8 mouse cellular contexts compared by ENCODE assay signal in genomic region chr2:29826926-29827708, GRCm38 (mm10). TPM values are rescaled to one million over a fixed set of nuclear protein-coding genes. Genes with fewer than 3 reads are reported as not detected.
DNase-seq lines count a peak whose midpoint lies in the region; ATAC-seq and TF ChIP-seq lines count a peak whose summit lies in the region.

No protein-coding gene starts in this region.

- H3K4me1 ChIP-seq in E14TG2a.4 (replicated peaks; ENCODE audit: low read depth, low read length), result peaks cover 77% of the 10 kb centered on the region
- H3K4me1 ChIP-seq in forebrain, embryonic 12.5 days, result peaks cover 17% of the 10 kb centered on the region
- peaks cover 16% of the 10 kb centered on the region for H3K4me1 ChIP-seq in heart, postnatal 0 days (ENCODE audit: control insufficient read depth, insufficient read depth)
- peaks cover 18% of the 10 kb centered on the region for H3K4me1 ChIP-seq in liver, embryonic 16.5 days (ENCODE audit: control insufficient read depth, low read depth, low read length)
- peaks cover 22% of the 10 kb centered on the region for H3K4me1 ChIP-seq in neural tube, embryonic 13.5 days (replicated peaks)
- H3K4me1 ChIP-seq in testis, adult 2 months (ENCODE audit: control insufficient read depth, insufficient read depth, low read length), result peaks cover 4% of the 10 kb centered on the region; the same call in 1 of the 2 replicates

- WGBS in forebrain, embryonic 12.5 days, result under 1% methylated on average over 48 of the region's 48 CpGs
- WGBS in heart, postnatal 0 days, result under 1% methylated on average over 48 of the region's 48 CpGs
- WGBS in liver, embryonic 16.5 days (ENCODE audit: insufficient replicate concordance), result under 1% methylated on average over 48 of the region's 48 CpGs
- WGBS in neural tube, embryonic 13.5 days, result under 1% methylated on average over 48 of the region's 48 CpGs

- H3K27me3 ChIP-seq in E14TG2a.4 (ENCODE audit: insufficient read depth, low read length), result no peaks in the 10 kb centered on the region
- peaks cover 28% of the 10 kb centered on the region for H3K27me3 ChIP-seq in forebrain, embryonic 12.5 days
- no peaks in the 10 kb centered on the region for H3K27me3 ChIP-seq in heart, postnatal 0 days (ENCODE audit: control insufficient read depth, insufficient read depth, low read length)
- H3K27me3 ChIP-seq in liver, embryonic 16.5 days (ENCODE audit: control insufficient read depth, insufficient read depth, low read depth, low read length), result no peaks in the 10 kb centered on the region
- no peaks in the 10 kb centered on the region for H3K27me3 ChIP-seq in neural tube, embryonic 13.5 days
- H3K27me3 ChIP-seq in testis, adult 2 months (ENCODE audit: control insufficient read depth, insufficient read depth, low read length), result no peaks in the 10 kb centered on the region

- peak; percentile 85 for TF ChIP-seq POLR2A in testis, adult 2 months (IDR thresholded peaks at IDR 0.05; ENCODE audit: control insufficient read depth, low read depth, low read length)

- no peak for TF ChIP-seq CTCF in E14TG2a.4 (conservative IDR thresholded peaks at IDR 0.05; ENCODE audit: low read length)
- TF ChIP-seq CTCF in heart, postnatal 0 days (IDR thresholded peaks at IDR 0.05; ENCODE audit: low read depth), result peak; percentile 12; the same call in 1 of the 2 replicates
- no peak for TF ChIP-seq CTCF in testis, adult 2 months (IDR thresholded peaks at IDR 0.05; ENCODE audit: control insufficient read depth, insufficient read depth, insufficient replicate concordance, low read depth, low read length)

- peaks cover 48% of the 10 kb centered on the region for H3K36me3 ChIP-seq in E14TG2a.4 (ENCODE audit: insufficient read depth, low read length)
- no peaks in the 10 kb centered on the region for H3K36me3 ChIP-seq in forebrain, embryonic 12.5 days (replicated peaks)
- no peaks in the 10 kb centered on the region for H3K36me3 ChIP-seq in heart, postnatal 0 days (replicated peaks; ENCODE audit: control insufficient read depth, insufficient read depth, low read length)
- no peaks in the 10 kb centered on the region for H3K36me3 ChIP-seq in liver, embryonic 16.5 days (ENCODE audit: control insufficient read depth, insufficient read depth)
- peaks cover 5% of the 10 kb centered on the region; the same call in 1 of the 2 replicates for H3K36me3 ChIP-seq in neural tube, embryonic 13.5 days
- no peaks in the 10 kb centered on the region for H3K36me3 ChIP-seq in testis, adult 2 months (ENCODE audit: control insufficient read depth, insufficient read depth, low read length)

- peak overlapping the region; percentile 93 for H3K27ac ChIP-seq in forebrain, embryonic 12.5 days
- H3K27ac ChIP-seq in heart, postnatal 0 days (ENCODE audit: low read depth), result peak overlapping the region; percentile 86
- peak overlapping the region; percentile 77 for H3K27ac ChIP-seq in liver, embryonic 16.5 days (ENCODE audit: low read length)
- peak overlapping the region; percentile 96 for H3K27ac ChIP-seq in neural tube, embryonic 13.5 days (replicated peaks)
- peak overlapping the region; percentile 95 for H3K27ac ChIP-seq in testis, adult 2 months (ENCODE audit: control insufficient read depth, insufficient read depth, low read depth, low read length)

- DNase-seq in c-Kit-positive CD71-positive TER-119-positive erythroid progenitor cells, embryonic 14.5 days (ENCODE audit: low spot score), result peak; percentile 96
- DNase-seq in heart, postnatal 0 days (ENCODE audit: low spot score), result peak; percentile 97
- peak; percentile 95 to 97 for DNase-seq in kidney, postnatal 4 days

- H3K4me3 ChIP-seq in E14TG2a.4 (replicated peaks; ENCODE audit: low read length), result peak overlapping the region; percentile 100
- peak overlapping the region; percentile 65 for H3K4me3 ChIP-seq in forebrain, embryonic 12.5 days (replicated peaks)
- peak overlapping the region; percentile 72 for H3K4me3 ChIP-seq in heart, postnatal 0 days (ENCODE audit: low read depth, low read length)
- H3K4me3 ChIP-seq in liver, embryonic 16.5 days (ENCODE audit: low read depth, low read length), result peak overlapping the region; percentile 93
- peak overlapping the region; percentile 93 for H3K4me3 ChIP-seq in neural tube, embryonic 13.5 days
- H3K4me3 ChIP-seq in testis, adult 2 months (ENCODE audit: control insufficient read depth, low read depth, low read length), result peak overlapping the region; percentile 100

- ATAC-seq in forebrain, embryonic 12.5 days (ENCODE audit: low FRiP score), result peak; percentile 97
- ATAC-seq in heart, postnatal 0 days (ENCODE audit: insufficient read depth, low read depth), result peak; percentile 99
- peak; percentile 97 for ATAC-seq in liver, embryonic 16.5 days (ENCODE audit: low read depth)
- ATAC-seq in neural tube, embryonic 13.5 days (ENCODE audit: low read depth), result peak; percentile 97

- TF ChIP-seq EP300 in heart, postnatal 0 days (IDR thresholded peaks at IDR 0.05; ENCODE audit: low read depth), result peak; percentile 52

- no peaks in the 10 kb centered on the region for H3K9me3 ChIP-seq in E14TG2a.4 (ENCODE audit: low read length)
- no peaks in the 10 kb centered on the region for H3K9me3 ChIP-seq in forebrain, embryonic 12.5 days
- no peaks in the 10 kb centered on the region for H3K9me3 ChIP-seq in heart, postnatal 0 days (replicated peaks; ENCODE audit: control insufficient read depth, low read length)
- H3K9me3 ChIP-seq in liver, embryonic 16.5 days (replicated peaks; ENCODE audit: control insufficient read depth, low read length), result no peaks in the 10 kb centered on the region
- H3K9me3 ChIP-seq in neural tube, embryonic 13.5 days, result no peaks in the 10 kb centered on the region

- H3K9ac ChIP-seq in forebrain, embryonic 12.5 days, result peak overlapping the region; percentile 73
- peak overlapping the region; percentile 67 for H3K9ac ChIP-seq in heart, postnatal 0 days (replicated peaks; ENCODE audit: low read depth, low read length)
- peak overlapping the region; percentile 78 for H3K9ac ChIP-seq in liver, embryonic 16.5 days (ENCODE audit: low read depth, low read length)
- peak overlapping the region; percentile 85 for H3K9ac ChIP-seq in neural tube, embryonic 13.5 days

- peak overlapping the region; percentile 80 for H3K4me2 ChIP-seq in forebrain, embryonic 12.5 days
- peak overlapping the region; percentile 74 for H3K4me2 ChIP-seq in heart, postnatal 0 days (ENCODE audit: low read depth, low read length)
- peak overlapping the region; percentile 87 for H3K4me2 ChIP-seq in liver, embryonic 16.5 days (ENCODE audit: low read depth, low read length)
- H3K4me2 ChIP-seq in neural tube, embryonic 13.5 days, result peak overlapping the region; percentile 88

RNA-seq across cellular contexts. Expression of gene Urm1, which starts 7.2 kb away (rescaled TPM):
- 13.6 and 14.9 TPM in 2 replicates for polyA plus RNA-seq in forebrain, embryonic 12.5 days (2016; fragmentation: Nextera tagmentation; extraction: Ambion mirVana)
- 27.9 and 30.0 TPM in 2 replicates for total RNA-seq in heart, postnatal 0 days (2014; rRNA removed; ENCODE audit: low replicate concordance)
- 14.2 and 14.5 TPM in 2 replicates for polyA plus RNA-seq in heart, postnatal 0 days (2015; fragmentation: Nextera tagmentation; extraction: Ambion mirVana)
- 8.6 and 9.4 TPM in 2 replicates for polyA plus RNA-seq in liver, embryonic 16.5 days (2015; fragmentation: Nextera tagmentation; extraction: Ambion mirVana)
- polyA plus RNA-seq in neural tube, embryonic 13.5 days (2015; fragmentation: Nextera tagmentation; extraction: Ambion mirVana), result 19.0 and 22.8 TPM in 2 replicates
- polyA plus RNA-seq in testis, adult 2 months (2012; rRNA removed), result 22.7 and 25.1 TPM in 2 replicates

RNA-seq across cellular contexts. Expression of gene Slc27a4, which starts 24.7 kb away (rescaled TPM):
- 16.5 and 19.4 TPM in 2 replicates for polyA plus RNA-seq in forebrain, embryonic 12.5 days (2016; fragmentation: Nextera tagmentation; extraction: Ambion mirVana)
- total RNA-seq in heart, postnatal 0 days (2014; rRNA removed; ENCODE audit: low replicate concordance), result 28.2 and 30.0 TPM in 2 replicates
- 8.4 and 8.6 TPM in 2 replicates for polyA plus RNA-seq in heart, postnatal 0 days (2015; fragmentation: Nextera tagmentation; extraction: Ambion mirVana)
- 2.7 and 3.3 TPM in 2 replicates for polyA plus RNA-seq in liver, embryonic 16.5 days (2015; fragmentation: Nextera tagmentation; extraction: Ambion mirVana)
- polyA plus RNA-seq in neural tube, embryonic 13.5 days (2015; fragmentation: Nextera tagmentation; extraction: Ambion mirVana), result 34.6 and 35.5 TPM in 2 replicates
- 4.1 and 5.5 TPM in 2 replicates for polyA plus RNA-seq in testis, adult 2 months (2012; rRNA removed)

RNA-seq across cellular contexts. Expression of gene Trub2, which starts 38.8 kb away (rescaled TPM):
- polyA plus RNA-seq in forebrain, embryonic 12.5 days (2016; fragmentation: Nextera tagmentation; extraction: Ambion mirVana), result 40.0 and 42.5 TPM in 2 replicates
- 26.9 and 42.6 TPM in 2 replicates for total RNA-seq in heart, postnatal 0 days (2014; rRNA removed; ENCODE audit: low replicate concordance)
- 16.7 and 20.2 TPM in 2 replicates for polyA plus RNA-seq in heart, postnatal 0 days (2015; fragmentation: Nextera tagmentation; extraction: Ambion mirVana)
- polyA plus RNA-seq in liver, embryonic 16.5 days (2015; fragmentation: Nextera tagmentation; extraction: Ambion mirVana), result 10.2 and 13.1 TPM in 2 replicates
- polyA plus RNA-seq in neural tube, embryonic 13.5 days (2015; fragmentation: Nextera tagmentation; extraction: Ambion mirVana), result 32.0 and 37.7 TPM in 2 replicates
- polyA plus RNA-seq in testis, adult 2 months (2012; rRNA removed), result 12.4 and 16.8 TPM in 2 replicates

RNA-seq across cellular contexts. Expression of gene Coq4, which starts 39.8 kb away (rescaled TPM):
- polyA plus RNA-seq in forebrain, embryonic 12.5 days (2016; fragmentation: Nextera tagmentation; extraction: Ambion mirVana), result 26.6 and 29.6 TPM in 2 replicates
- 23.5 and 56.9 TPM in 2 replicates for total RNA-seq in heart, postnatal 0 days (2014; rRNA removed; ENCODE audit: low replicate concordance)
- polyA plus RNA-seq in heart, postnatal 0 days (2015; fragmentation: Nextera tagmentation; extraction: Ambion mirVana), result 16.2 and 16.3 TPM in 2 replicates
- 9.0 and 10.1 TPM in 2 replicates for polyA plus RNA-seq in liver, embryonic 16.5 days (2015; fragmentation: Nextera tagmentation; extraction: Ambion mirVana)
- 30.0 and 34.3 TPM in 2 replicates for polyA plus RNA-seq in neural tube, embryonic 13.5 days (2015; fragmentation: Nextera tagmentation; extraction: Ambion mirVana)
- 125 and 134 TPM in 2 replicates for polyA plus RNA-seq in testis, adult 2 months (2012; rRNA removed)

RNA-seq across cellular contexts. Expression of gene Cercam, which starts 41.8 kb away (rescaled TPM):
- 9.4 and 10.1 TPM in 2 replicates for polyA plus RNA-seq in forebrain, embryonic 12.5 days (2016; fragmentation: Nextera tagmentation; extraction: Ambion mirVana)
- total RNA-seq in heart, postnatal 0 days (2014; rRNA removed; ENCODE audit: low replicate concordance), result 11.7 and 24.0 TPM in 2 replicates
- polyA plus RNA-seq in heart, postnatal 0 days (2015; fragmentation: Nextera tagmentation; extraction: Ambion mirVana), result 7.9 and 8.8 TPM in 2 replicates
- 32.8 and 35.6 TPM in 2 replicates for polyA plus RNA-seq in liver, embryonic 16.5 days (2015; fragmentation: Nextera tagmentation; extraction: Ambion mirVana)
- polyA plus RNA-seq in neural tube, embryonic 13.5 days (2015; fragmentation: Nextera tagmentation; extraction: Ambion mirVana), result 24.8 and 25.5 TPM in 2 replicates
- 8.9 and 10.1 TPM in 2 replicates for polyA plus RNA-seq in testis, adult 2 months (2012; rRNA removed)

Comparison
In these comparisons a context has a peak if more than half of its experiments do, and no peak if none do; other contexts are left out.
1. Peak in every context shown above with its lines: DNase-seq, ATAC-seq, H3K4me3 ChIP-seq and H3K27ac ChIP-seq.